11 mouse cellular contexts compared by ENCODE assay signal in genomic region chr10:60827901-60828670, GRCm38 (mm10). TPM values are rescaled to one million over a fixed set of nuclear protein-coding genes. Genes with fewer than 3 reads are reported as not detected.
DNase-seq lines count a peak whose midpoint lies in the region; ATAC-seq and TF ChIP-seq lines count a peak whose summit lies in the region.
"Had no signal": no experiment of that assay in that cellular context is flagged by ENCODE, and none has a peak within 500 bp of the region (broad histone marks: within the 10 kb centered on the region; RNA-seq: fewer than 3 reads in every experiment).

No protein-coding gene starts in this region.

- no peaks in the 10 kb centered on the region; the same call in 1 of the 2 replicates for H3K27me3 ChIP-seq in heart, embryonic 15.5 days
- peaks cover 29% of the 10 kb centered on the region for H3K27me3 ChIP-seq in limb, embryonic 13.5 days

- ATAC-seq in heart, embryonic 15.5 days (replicated peaks; ENCODE audit: insufficient number of reproducible peaks, insufficient read depth, low FRiP score, low read depth) = no peak
- ATAC-seq in limb, embryonic 13.5 days (ENCODE audit: low FRiP score, low read depth) = no peak

- peaks cover 77% of the 10 kb centered on the region for H3K4me1 ChIP-seq in heart, embryonic 15.5 days (replicated peaks)
- peaks cover 16% of the 10 kb centered on the region for H3K4me1 ChIP-seq in embryonic fibroblast, embryonic 13.5 days (ENCODE audit: control insufficient read depth, insufficient read depth, low read length)
- H3K4me1 ChIP-seq in limb, embryonic 13.5 days = peaks cover 86% of the 10 kb centered on the region

- WGBS in heart, embryonic 15.5 days = 35% methylated on average over 17 of the region's 17 CpGs
- 33% methylated on average over 17 of the region's 17 CpGs for WGBS in limb, embryonic 13.5 days

- H3K27ac ChIP-seq in heart, embryonic 15.5 days = peak overlapping the region; percentile 55
- H3K27ac ChIP-seq in embryonic fibroblast, embryonic 13.5 days (ENCODE audit: insufficient read depth, low read length) = peak overlapping the region; percentile 92
- no peak overlapping the region for H3K27ac ChIP-seq in limb, embryonic 13.5 days
- H3K27ac ChIP-seq: liver, embryonic 15.5 days had no signal

- H3K4me3 ChIP-seq in heart, embryonic 15.5 days = peak overlapping the region; percentile 83
- H3K4me3 ChIP-seq in embryonic fibroblast, embryonic 13.5 days (ENCODE audit: insufficient read depth, low read length) = peak overlapping the region; percentile 82
- peak overlapping the region; percentile 77 for H3K4me3 ChIP-seq in limb, embryonic 13.5 days
- H3K4me3 ChIP-seq: liver, embryonic 15.5 days had no signal

- no peaks in the 10 kb centered on the region for H3K9me3 ChIP-seq in heart, embryonic 15.5 days (replicated peaks)
- no peaks in the 10 kb centered on the region for H3K9me3 ChIP-seq in limb, embryonic 13.5 days
- H3K9me3 ChIP-seq: liver, embryonic 15.5 days had no signal

- no peak for DNase-seq in heart, adult 18-20 months
- DNase-seq in Muller cell, postnatal 12 days (ENCODE audit: inconsistent ontology term) = peak; percentile 31
- no peak for DNase-seq in ovary, postnatal 14 days (ENCODE audit: low spot score)
- no peak for DNase-seq in thymus, adult 18-20 months
- no peak for DNase-seq in thymus, postnatal 14 days
- DNase-seq: right cerebral cortex, postnatal 4 days had no signal

- H3K4me2 ChIP-seq in heart, embryonic 15.5 days = peak overlapping the region; percentile 80
- peak overlapping the region; percentile 94 for H3K4me2 ChIP-seq in limb, embryonic 13.5 days (replicated peaks)
- H3K4me2 ChIP-seq: liver, embryonic 15.5 days had no signal

- no peak for TF ChIP-seq CTCF in embryonic fibroblast, embryonic 13.5 days (IDR thresholded peaks at IDR 0.05; ENCODE audit: borderline replicate concordance, insufficient read depth, low read length)

- TF ChIP-seq POLR2A in embryonic fibroblast, embryonic 13.5 days (IDR thresholded peaks at IDR 0.05; ENCODE audit: low read depth, low read length) = 0 out of 2 replicates have a peak, but pooled peaks have one; percentile 6

- peak overlapping the region; percentile 27; the same call in 1 of the 2 replicates for H3K9ac ChIP-seq in heart, embryonic 15.5 days
- H3K9ac ChIP-seq in limb, embryonic 13.5 days = no peak overlapping the region
- H3K9ac ChIP-seq: liver, embryonic 15.5 days had no signal

- no peaks in the 10 kb centered on the region for H3K36me3 ChIP-seq in heart, embryonic 15.5 days
- no peaks in the 10 kb centered on the region for H3K36me3 ChIP-seq in limb, embryonic 13.5 days
- H3K36me3 ChIP-seq: G1E; liver, embryonic 15.5 days had no signal

RNA-seq across cellular contexts. Expression of gene Unc5b, which starts 3.3 kb away (rescaled TPM):
- 11.7 TPM in 2 replicates for polyA plus RNA-seq in heart, embryonic 15.5 days (2015; fragmentation: Nextera tagmentation; extraction: Ambion mirVana)
- 10 to 100 TPM in 1 of 2 experiments, 1 to 10 TPM in 1; 8.2 to 10.4 TPM for total RNA-seq in heart, adult 18-20 months (2021)
- polyA plus RNA-seq in embryonic fibroblast, embryonic 13.5 days (2011; ENCODE audit: insufficient read length, low read depth, missing spikeins) = 101 and 119 TPM in 2 replicates
- polyA plus RNA-seq in limb, embryonic 13.5 days (2015; fragmentation: Nextera tagmentation; extraction: Ambion mirVana) = 8.1 and 8.3 TPM in 2 replicates
- polyA plus RNA-seq: G1E had no signal
